Mouse (Mus musculus): ENCODE measurements around the gene Pla2g2f. TPM values are rescaled to one million over a fixed set of nuclear protein-coding genes. Genes with fewer than 3 reads are reported as not detected.

Gene Pla2g2f
- not detected in 2 replicates for polyA plus RNA-seq (2014; fragmentation: Nextera tagmentation; extraction: Ambion mirVana)

DNA sequence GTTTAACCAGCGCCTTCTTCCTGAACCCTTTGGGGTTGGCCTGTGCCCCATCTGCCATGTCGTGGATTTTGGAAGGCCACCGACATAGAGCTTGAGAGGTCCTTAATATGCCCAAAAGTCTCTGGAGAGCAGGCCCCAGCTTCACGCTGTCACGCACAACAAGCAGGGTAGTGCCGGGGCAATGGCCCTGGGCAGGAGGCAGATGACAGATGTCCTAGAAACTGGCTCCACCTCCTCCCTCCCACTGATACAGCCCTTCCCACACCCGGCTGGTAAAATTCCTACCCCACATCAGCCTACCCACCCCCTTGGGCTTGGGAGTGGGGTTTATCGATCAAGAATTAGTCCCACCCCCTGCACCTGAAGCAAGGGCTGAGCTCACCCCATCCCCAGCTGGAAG lies at the start of gene Pla2g2f:
TSS of gene Pla2g2f (minus strand) at position 211 of the 400 bp plus-strand sequence.
- no peak within 1 kb of the TSS for H3K4me3 ChIP-seq (ENCODE audit: low read depth, low read length)
- 84% methylated on average over 8 of the region's 8 CpGs for WGBS
- H3K4me1 ChIP-seq (replicated peaks; ENCODE audit: control insufficient read depth, insufficient read depth, low read length) = no peaks in the 10 kb centered on the region
- ATAC-seq (replicated peaks; ENCODE audit: low FRiP score) = no peak
- H3K9me3 ChIP-seq (ENCODE audit: control insufficient read depth, low read length) = no peaks in the 10 kb centered on the region
- no peaks in the 10 kb centered on the region for H3K36me3 ChIP-seq (ENCODE audit: control insufficient read depth, insufficient read depth, low read length)
- H3K9ac ChIP-seq (ENCODE audit: low read depth, low read length) = no peak within 1 kb of the TSS
- H3K27ac ChIP-seq (ENCODE audit: low read depth, low read length) = no peak within 1 kb of the TSS
- H3K4me2 ChIP-seq = no peak within 1 kb of the TSS
- DNase-seq (ENCODE audit: low spot score) = no peak
- no peaks in the 10 kb centered on the region for H3K27me3 ChIP-seq (replicated peaks; ENCODE audit: control insufficient read depth, insufficient read depth, low read length)

DNA sequence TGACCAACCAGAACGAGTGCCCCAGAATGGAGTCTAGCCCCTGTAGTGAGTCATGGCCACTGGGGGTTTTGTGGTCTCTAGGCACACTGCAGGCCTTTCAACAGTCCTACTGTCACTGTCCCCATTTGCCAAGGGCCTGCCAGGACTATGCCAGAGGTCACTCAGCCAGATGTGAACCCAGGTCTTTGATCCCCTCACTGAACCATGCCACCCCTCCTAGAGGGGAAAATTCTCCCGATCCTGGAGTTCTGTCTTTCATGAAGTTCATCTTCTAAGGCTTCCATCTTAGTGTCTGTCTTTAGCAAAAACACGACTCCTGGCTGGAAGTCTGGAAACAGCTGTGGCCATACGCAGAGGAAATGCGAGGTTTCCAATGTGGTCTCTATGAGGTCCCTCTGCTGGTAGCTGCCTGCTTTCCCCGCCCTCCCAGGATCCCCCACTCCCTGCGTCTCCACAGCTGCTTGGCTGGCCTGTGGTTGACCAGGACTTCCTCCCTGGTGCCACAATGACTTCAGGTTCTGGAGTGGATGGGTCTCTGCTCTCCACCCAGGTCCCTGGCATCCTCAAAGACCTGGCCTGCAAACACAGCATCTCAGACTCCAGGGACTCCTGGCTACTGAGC lies 49.6 kb upstream of the Pla2g2f start:
- ATAC-seq (replicated peaks; ENCODE audit: low FRiP score) (no peak), DNase-seq (ENCODE audit: low spot score) (no peak)
- Histone ChIP-seq H3K4me1 (replicated peaks; ENCODE audit: control insufficient read depth, insufficient read depth, low read length) (no peaks in the 10 kb centered on the region), H3K27ac (ENCODE audit: low read depth, low read length) (no peak overlapping the region), H3K9me3 (ENCODE audit: control insufficient read depth, low read length) (no peaks in the 10 kb centered on the region), H3K36me3 (ENCODE audit: control insufficient read depth, insufficient read depth, low read length) (no peaks in the 10 kb centered on the region), H3K4me3 (ENCODE audit: low read depth, low read length) (no peak overlapping the region), H3K4me2 (no peak overlapping the region), H3K9ac (ENCODE audit: low read depth, low read length) (no peak overlapping the region), H3K27me3 (replicated peaks; ENCODE audit: control insufficient read depth, insufficient read depth, low read length) (0 out of 2 replicates have a peak, but pooled peaks cover 3% of the 10 kb centered on the region)
- WGBS = 41% methylated on average over 7 of the region's 7 CpGs

DNA sequence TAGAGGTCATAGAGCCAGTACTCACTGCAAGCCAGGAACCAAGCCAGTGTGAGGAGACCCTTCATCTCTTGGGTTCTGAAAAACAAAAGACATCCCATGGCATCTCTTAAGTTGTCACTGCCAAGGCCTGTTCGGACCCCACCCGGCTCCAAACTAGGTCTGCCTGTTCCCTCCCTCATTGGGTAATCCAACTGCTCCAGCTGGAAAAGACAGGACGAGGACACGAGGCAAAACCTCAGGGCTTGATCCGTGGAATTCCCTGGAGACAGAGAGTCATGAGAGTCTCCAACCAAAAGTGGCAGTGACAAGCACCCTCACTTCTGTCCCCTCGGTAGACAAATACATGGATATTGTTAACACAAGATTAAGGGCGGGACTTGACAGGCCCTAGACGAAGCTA lies 48.7 kb upstream of the Pla2g2f start:
- WGBS = 78% methylated on average over 8 of the region's 8 CpGs
- no peak overlapping the region for H3K4me2 ChIP-seq
- no peak for ATAC-seq (replicated peaks; ENCODE audit: low FRiP score)
- no peak overlapping the region for H3K4me3 ChIP-seq (ENCODE audit: low read depth, low read length)
- no peak overlapping the region for H3K9ac ChIP-seq (ENCODE audit: low read depth, low read length)
- no peak overlapping the region for H3K27ac ChIP-seq (ENCODE audit: low read depth, low read length)
- no peak for DNase-seq (ENCODE audit: low spot score)
- no peaks in the 10 kb centered on the region for H3K36me3 ChIP-seq (ENCODE audit: control insufficient read depth, insufficient read depth, low read length)
- H3K9me3 ChIP-seq (ENCODE audit: control insufficient read depth, low read length) = no peaks in the 10 kb centered on the region
- H3K27me3 ChIP-seq (replicated peaks; ENCODE audit: control insufficient read depth, insufficient read depth, low read length) = 0 out of 2 replicates have a peak, but pooled peaks cover 3% of the 10 kb centered on the region
- H3K4me1 ChIP-seq (replicated peaks; ENCODE audit: control insufficient read depth, insufficient read depth, low read length) = no peaks in the 10 kb centered on the region

DNA sequence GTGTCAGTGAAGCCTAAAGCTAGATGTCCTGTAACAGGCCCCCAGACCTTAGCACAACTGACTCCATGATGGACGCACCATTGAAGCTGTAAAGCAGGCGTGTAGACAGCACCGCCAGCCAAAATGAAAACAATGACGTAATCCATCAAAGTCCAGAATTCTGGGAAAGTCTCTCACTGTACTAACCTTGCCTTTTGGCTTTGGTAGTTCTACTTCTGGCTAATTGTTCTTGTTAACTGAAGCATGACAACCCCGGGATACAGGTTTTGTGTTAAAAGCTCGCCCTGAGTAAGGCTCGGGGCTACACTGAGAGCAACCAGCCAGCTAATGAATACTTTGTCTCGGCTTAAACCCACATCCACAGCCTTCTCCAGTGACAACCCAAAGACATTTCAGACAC lies 47.8 kb upstream of the Pla2g2f start:
- no peak overlapping the region for H3K4me3 ChIP-seq (ENCODE audit: low read depth, low read length)
- no peaks in the 10 kb centered on the region for H3K9me3 ChIP-seq (ENCODE audit: control insufficient read depth, low read length)
- H3K9ac ChIP-seq (ENCODE audit: low read depth, low read length) = no peak overlapping the region
- H3K27me3 ChIP-seq (replicated peaks; ENCODE audit: control insufficient read depth, insufficient read depth, low read length) = 0 out of 2 replicates have a peak, but pooled peaks cover 3% of the 10 kb centered on the region
- no peak overlapping the region for H3K4me2 ChIP-seq
- no peak for ATAC-seq (replicated peaks; ENCODE audit: low FRiP score)
- WGBS = 75% methylated on average over 8 of the region's 8 CpGs
- H3K4me1 ChIP-seq (replicated peaks; ENCODE audit: control insufficient read depth, insufficient read depth, low read length) = no peaks in the 10 kb centered on the region
- H3K36me3 ChIP-seq (ENCODE audit: control insufficient read depth, insufficient read depth, low read length) = no peaks in the 10 kb centered on the region
- no peak overlapping the region for H3K27ac ChIP-seq (ENCODE audit: low read depth, low read length)
- DNase-seq (ENCODE audit: low spot score) = no peak

DNA sequence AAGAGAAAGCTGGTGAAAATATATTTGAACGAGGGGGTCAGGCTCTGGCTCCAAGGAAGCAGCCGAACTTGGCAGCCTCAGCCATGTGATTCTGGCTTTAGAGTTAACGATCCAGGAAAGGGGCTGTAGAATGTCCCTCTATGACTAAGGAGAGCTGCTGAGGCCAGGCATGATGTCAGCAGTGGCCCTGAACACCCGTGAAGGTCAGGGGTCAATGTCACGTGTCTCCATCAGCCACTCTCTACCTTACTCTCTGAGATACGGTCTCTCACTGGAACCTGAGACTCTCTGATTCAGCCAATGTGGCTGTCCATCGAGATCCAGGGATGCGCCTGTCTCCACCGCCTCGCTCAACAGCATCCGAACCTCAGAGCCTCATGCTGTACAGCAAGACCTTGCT lies 45.5 kb upstream of the Pla2g2f start:
- no peak overlapping the region for H3K4me3 ChIP-seq (ENCODE audit: low read depth, low read length)
- DNase-seq (ENCODE audit: low spot score) (no peak), ATAC-seq (replicated peaks; ENCODE audit: low FRiP score) (no peak)
- no peaks in the 10 kb centered on the region for H3K36me3 ChIP-seq (ENCODE audit: control insufficient read depth, insufficient read depth, low read length)
- 81% methylated on average over 11 of the region's 11 CpGs for WGBS
- H3K27ac ChIP-seq (ENCODE audit: low read depth, low read length) = no peak overlapping the region
- H3K27me3 ChIP-seq (replicated peaks; ENCODE audit: control insufficient read depth, insufficient read depth, low read length) = no peaks in the 10 kb centered on the region
- no peaks in the 10 kb centered on the region for H3K9me3 ChIP-seq (ENCODE audit: control insufficient read depth, low read length)
- no peak overlapping the region for H3K9ac ChIP-seq (ENCODE audit: low read depth, low read length)
- H3K4me2 ChIP-seq = no peak overlapping the region
- no peaks in the 10 kb centered on the region for H3K4me1 ChIP-seq (replicated peaks; ENCODE audit: control insufficient read depth, insufficient read depth, low read length)

DNA sequence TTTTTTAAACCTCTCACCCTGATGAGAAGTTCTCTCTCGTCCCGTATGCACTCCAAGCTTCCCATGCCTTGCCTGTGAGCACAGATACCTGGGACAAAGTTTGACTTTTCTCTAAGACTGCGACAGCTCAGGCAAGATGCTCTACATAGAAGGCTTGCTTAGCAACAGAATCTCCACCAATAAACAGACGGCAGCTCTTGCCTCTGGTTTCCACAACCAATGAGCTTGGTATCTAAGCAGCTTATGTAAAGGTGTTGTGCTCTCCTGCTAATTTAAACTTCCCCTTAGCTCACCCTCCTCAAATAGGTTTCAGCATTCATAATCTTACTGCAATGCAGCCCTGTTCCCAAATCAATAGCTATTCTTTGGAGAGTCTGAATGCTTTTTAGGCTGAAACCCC lies 44.2 kb upstream of the Pla2g2f start:
- 71% methylated on average over 4 of the region's 4 CpGs for WGBS
- Histone ChIP-seq H3K4me1 (replicated peaks; ENCODE audit: control insufficient read depth, insufficient read depth, low read length) (no peaks in the 10 kb centered on the region), H3K4me3 (ENCODE audit: low read depth, low read length) (no peak overlapping the region), H3K9me3 (ENCODE audit: control insufficient read depth, low read length) (no peaks in the 10 kb centered on the region), H3K9ac (ENCODE audit: low read depth, low read length) (no peak overlapping the region), H3K27me3 (replicated peaks; ENCODE audit: control insufficient read depth, insufficient read depth, low read length) (no peaks in the 10 kb centered on the region), H3K36me3 (ENCODE audit: control insufficient read depth, insufficient read depth, low read length) (no peaks in the 10 kb centered on the region), H3K4me2 (no peak overlapping the region), H3K27ac (ENCODE audit: low read depth, low read length) (no peak overlapping the region)
- ATAC-seq (replicated peaks; ENCODE audit: low FRiP score) (no peak), DNase-seq (ENCODE audit: low spot score) (no peak)

DNA sequence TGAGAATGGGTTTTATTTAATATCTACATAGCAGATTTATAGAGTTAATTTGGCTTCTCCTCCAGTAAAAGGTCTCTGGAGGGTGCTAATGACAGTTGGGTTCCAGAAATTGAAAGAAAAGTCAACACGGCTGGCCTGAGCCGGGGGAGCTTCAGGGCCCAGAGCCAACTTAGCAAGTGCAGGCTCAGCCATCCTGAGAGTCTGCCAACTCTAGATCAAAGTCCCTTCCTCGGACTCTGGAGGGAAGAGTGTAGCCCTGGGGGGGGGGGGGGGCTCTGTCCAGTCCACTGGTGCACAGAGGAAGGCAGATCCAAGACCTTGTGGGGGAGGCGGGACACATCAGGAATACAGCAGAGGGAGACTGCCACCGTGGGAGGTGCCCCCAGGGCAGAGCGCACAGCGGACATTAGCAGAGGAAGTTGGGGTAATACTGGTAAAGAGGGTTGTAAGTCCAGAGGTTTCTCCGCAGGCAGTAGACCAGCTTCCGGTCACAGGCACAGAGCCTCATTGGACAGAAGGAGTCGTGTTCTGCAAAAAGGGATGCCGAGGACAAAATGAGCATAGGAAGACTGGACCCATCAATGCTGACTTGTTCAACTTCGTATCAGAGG lies 42.8 kb upstream of the Pla2g2f start:
- H3K4me1 ChIP-seq (replicated peaks; ENCODE audit: control insufficient read depth, insufficient read depth, low read length) = no peaks in the 10 kb centered on the region
- no peaks in the 10 kb centered on the region for H3K27me3 ChIP-seq (replicated peaks; ENCODE audit: control insufficient read depth, insufficient read depth, low read length)
- no peak overlapping the region for H3K4me3 ChIP-seq (ENCODE audit: low read depth, low read length)
- no peak overlapping the region for H3K9ac ChIP-seq (ENCODE audit: low read depth, low read length)
- DNase-seq (ENCODE audit: low spot score) = no peak
- no peaks in the 10 kb centered on the region for H3K36me3 ChIP-seq (ENCODE audit: control insufficient read depth, insufficient read depth, low read length)
- ATAC-seq (replicated peaks; ENCODE audit: low FRiP score) = no peak
- H3K27ac ChIP-seq (ENCODE audit: low read depth, low read length) = no peak overlapping the region
- WGBS = 82% methylated on average over 12 of the region's 12 CpGs
- no peak overlapping the region for H3K4me2 ChIP-seq
- no peaks in the 10 kb centered on the region for H3K9me3 ChIP-seq (ENCODE audit: control insufficient read depth, low read length)

DNA sequence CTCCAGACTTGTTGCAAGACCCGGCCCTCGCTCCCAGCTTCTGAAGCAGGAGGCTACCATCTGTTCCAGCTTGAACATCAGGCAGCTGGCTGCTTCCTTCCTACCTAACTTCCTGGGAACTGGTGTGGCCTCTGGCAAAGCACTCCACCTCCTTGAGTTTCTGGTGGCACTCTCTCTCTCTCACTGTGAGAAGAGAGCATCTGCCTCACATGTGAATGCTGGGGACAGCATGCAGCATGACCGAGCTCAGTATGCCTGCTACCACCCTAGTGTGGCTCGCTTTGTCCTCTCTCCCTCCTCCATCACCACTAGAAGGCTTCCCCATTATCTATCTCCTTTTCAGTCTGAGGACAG lies 39.8 kb upstream of the Pla2g2f start:
- H3K9me3 ChIP-seq (ENCODE audit: control insufficient read depth, low read length) = no peaks in the 10 kb centered on the region
- no peak overlapping the region for H3K9ac ChIP-seq (ENCODE audit: low read depth, low read length)
- ATAC-seq (replicated peaks; ENCODE audit: low FRiP score) (no peak), DNase-seq (ENCODE audit: low spot score) (no peak)
- H3K4me1 ChIP-seq (replicated peaks; ENCODE audit: control insufficient read depth, insufficient read depth, low read length) = no peaks in the 10 kb centered on the region
- H3K27me3 ChIP-seq (replicated peaks; ENCODE audit: control insufficient read depth, insufficient read depth, low read length) = no peaks in the 10 kb centered on the region
- WGBS = 63% methylated on average over 4 of the region's 4 CpGs
- no peak overlapping the region for H3K4me2 ChIP-seq
- no peak overlapping the region for H3K27ac ChIP-seq (ENCODE audit: low read depth, low read length)
- no peak overlapping the region for H3K4me3 ChIP-seq (ENCODE audit: low read depth, low read length)
- no peaks in the 10 kb centered on the region for H3K36me3 ChIP-seq (ENCODE audit: control insufficient read depth, insufficient read depth, low read length)

DNA sequence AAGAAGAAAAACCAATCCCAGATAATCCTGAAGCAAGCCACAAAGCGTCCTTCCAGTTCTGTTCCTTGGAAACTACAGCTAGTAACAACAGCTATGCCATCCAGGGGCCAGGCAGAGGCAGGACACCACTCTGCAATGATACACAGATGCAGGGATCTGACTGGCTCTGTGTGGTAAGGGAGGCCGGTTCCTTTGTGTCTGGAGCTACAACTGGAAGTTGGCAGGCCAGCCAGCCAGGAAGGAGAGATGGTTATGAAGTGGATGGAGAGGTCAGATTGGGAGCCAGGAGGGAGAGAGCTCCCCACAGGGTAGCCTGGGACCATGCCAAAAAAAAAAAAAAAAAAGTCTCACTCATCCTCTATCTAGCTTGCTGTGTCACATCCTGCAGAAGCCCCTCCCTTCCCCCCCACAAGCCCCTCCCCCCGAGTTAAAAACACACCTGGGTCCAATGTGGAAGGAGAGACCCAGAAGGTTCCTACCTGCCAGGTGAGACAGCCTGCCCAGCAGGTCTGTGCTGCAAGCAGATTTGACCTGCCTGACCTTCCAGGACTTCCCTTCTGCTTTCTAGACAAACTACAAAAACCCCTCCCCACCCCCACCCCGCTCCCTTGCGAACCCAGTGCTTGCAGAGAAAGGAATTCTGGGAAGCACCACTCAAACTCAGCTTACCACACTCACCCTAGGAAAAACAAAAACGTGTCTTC lies 39.2 kb upstream of the Pla2g2f start:
- no peak overlapping the region for H3K9ac ChIP-seq (ENCODE audit: low read depth, low read length)
- DNase-seq (ENCODE audit: low spot score) (no peak), ATAC-seq (replicated peaks; ENCODE audit: low FRiP score) (no peak)
- H3K4me2 ChIP-seq = no peak overlapping the region
- 35% methylated on average over 6 of the region's 6 CpGs for WGBS
- H3K36me3 ChIP-seq (ENCODE audit: control insufficient read depth, insufficient read depth, low read length) = no peaks in the 10 kb centered on the region
- H3K9me3 ChIP-seq (ENCODE audit: control insufficient read depth, low read length) = no peaks in the 10 kb centered on the region
- H3K27me3 ChIP-seq (replicated peaks; ENCODE audit: control insufficient read depth, insufficient read depth, low read length) = no peaks in the 10 kb centered on the region
- H3K4me1 ChIP-seq (replicated peaks; ENCODE audit: control insufficient read depth, insufficient read depth, low read length) = no peaks in the 10 kb centered on the region
- H3K27ac ChIP-seq (ENCODE audit: low read depth, low read length) = no peak overlapping the region
- H3K4me3 ChIP-seq (ENCODE audit: low read depth, low read length) = no peak overlapping the region
